Mouse (Mus musculus) gastrocnemius, postnatal 14 days (tissue): ENCODE data around the gene Sorcs3. TPM values are rescaled to one million over a fixed set of nuclear protein-coding genes. Genes with fewer than 3 reads are reported as not detected.

Experiments used
- DNase-seq: peaks from one replicate; pipeline ENCODE4 v3.0.0; 2021; ENCODE audit warnings: mixed read lengths
- intact Hi-C: fragments of 180-260 bp; cut with DNase I; formaldehyde crosslinking; loops from one replicate; pipeline ENCODE4 v1.15.1; 2025; ENCODE audit warnings: low total_unique reads
- long read RNA-seq, 2 experiments: library from polyadenylated mRNA; stranded (forward); transcript quantifications; one replicate each; pipeline ENCODE4 v2.0.0; 2021
- total RNA-seq, 2 experiments: library from RNA; stranded (reverse); gene quantifications; 2 replicates each; pipeline ENCODE4 v1.2.3; 2021

Gene Sorcs3
- total RNA-seq: not detected
- long read RNA-seq, experiment 1: 0 reads
- long read RNA-seq, experiment 2: 0 reads

GRCm38 (mm10) chr19:48205929-48206814, at the start of gene Sorcs3:
Gene Sorcs3, plus strand, starts transcription at chr19:48206025.
- intact Hi-C loops: no loop called here

GRCm38 (mm10) chr19:48165341-48165740, 40.5 kb upstream of the Sorcs3 start:
- DNase-seq: no peak
- intact Hi-C loops: no loop called here

More at GRCm38 (mm10) chr19:48205929-48206814, at the start of gene Sorcs3:
- DNase-seq: no peak

GRCm38 (mm10) chr19:48167110-48167509, 38.7 kb upstream of the Sorcs3 start:
- intact Hi-C loops: no loop called here
- DNase-seq: no peak

GRCm38 (mm10) chr19:48168284-48168683, 37.5 kb upstream of the Sorcs3 start:
- intact Hi-C loops: no loop called here
- no peak for DNase-seq

- intact Hi-C loops: no loop called here
- no peak for DNase-seq
Observed at GRCm38 (mm10) chr19:48174717-48175116, 31.1 kb upstream of the Sorcs3 start.

GRCm38 (mm10) chr19:48203928-48204470, 1.8 kb upstream of the Sorcs3 start:
- intact Hi-C loops: no loop called here
- DNase-seq: peak; percentile 20

GRCm38 (mm10) chr19:48204476-48204875, 1.3 kb upstream of the Sorcs3 start:
- intact Hi-C loops: no loop called here
- no peak for DNase-seq

- intact Hi-C loops: no loop called here
- no peak for DNase-seq
Observed at GRCm38 (mm10) chr19:48204892-48205761, 698 bp upstream of the Sorcs3 start.

- no peak for DNase-seq
- intact Hi-C loops: no loop called here
Observed at GRCm38 (mm10) chr19:48206861-48207730, 1.3 kb downstream of the Sorcs3 start.

- intact Hi-C loops: no loop called here
- no peak for DNase-seq
Observed at GRCm38 (mm10) chr19:48207731-48208370, 2.0 kb downstream of the Sorcs3 start.

GRCm38 (mm10) chr19:48215379-48215778, 9.6 kb downstream of the Sorcs3 start:
- intact Hi-C loops: no loop called here
- no peak for DNase-seq

- intact Hi-C loops: no loop called here
- DNase-seq: no peak
Observed at GRCm38 (mm10) chr19:48237786-48238372, 32.1 kb downstream of the Sorcs3 start.

- intact Hi-C loops: no loop called here
Observed at GRCm38 (mm10) chr19:48238391-48238790, 32.6 kb downstream of the Sorcs3 start.

GRCm38 (mm10) chr19:48240960-48241359, 35.1 kb downstream of the Sorcs3 start:
- intact Hi-C loops: no loop called here
- DNase-seq: no peak

More at GRCm38 (mm10) chr19:48238391-48238790, 32.6 kb downstream of the Sorcs3 start:
- DNase-seq: no peak

- no peak for DNase-seq
- intact Hi-C loops: no loop called here
Observed at GRCm38 (mm10) chr19:48244036-48244435, 38.2 kb downstream of the Sorcs3 start.

GRCm38 (mm10) chr19:48259223-48259622, 53.4 kb downstream of the Sorcs3 start:
- no peak for DNase-seq
- intact Hi-C loops: no loop called here

- no peak for DNase-seq
- intact Hi-C loops: no loop called here
Observed at GRCm38 (mm10) chr19:48260671-48261070, 54.8 kb downstream of the Sorcs3 start.

GRCm38 (mm10) chr19:48263750-48264149, 57.9 kb downstream of the Sorcs3 start:
- intact Hi-C loops: no loop called here
- DNase-seq: no peak
